Mouse (Mus musculus) cortical plate, adult 2 months (tissue): ENCODE results near the gene Dusp16.

Source experiments
- CTCF ChIP-seq: fragments of 200-500 bp; IDR thresholded peaks from 2 replicates; pipeline ENCODE4 v1.5.1; 2011; ENCODE audit warnings: mild to moderate bottlenecking, control low read depth, low read length; ENCODE audit not compliant: insufficient read depth; ENCODE audit errors: extremely low read depth
- POLR2A ChIP-seq: fragments of 200-500 bp; IDR thresholded peaks from 2 replicates; pipeline ENCODE4 v1.6.1; 2011; ENCODE audit warnings: mild to moderate bottlenecking, low read length, control low read depth; ENCODE audit not compliant: insufficient read depth; ENCODE audit errors: extremely low read depth

DNA sequence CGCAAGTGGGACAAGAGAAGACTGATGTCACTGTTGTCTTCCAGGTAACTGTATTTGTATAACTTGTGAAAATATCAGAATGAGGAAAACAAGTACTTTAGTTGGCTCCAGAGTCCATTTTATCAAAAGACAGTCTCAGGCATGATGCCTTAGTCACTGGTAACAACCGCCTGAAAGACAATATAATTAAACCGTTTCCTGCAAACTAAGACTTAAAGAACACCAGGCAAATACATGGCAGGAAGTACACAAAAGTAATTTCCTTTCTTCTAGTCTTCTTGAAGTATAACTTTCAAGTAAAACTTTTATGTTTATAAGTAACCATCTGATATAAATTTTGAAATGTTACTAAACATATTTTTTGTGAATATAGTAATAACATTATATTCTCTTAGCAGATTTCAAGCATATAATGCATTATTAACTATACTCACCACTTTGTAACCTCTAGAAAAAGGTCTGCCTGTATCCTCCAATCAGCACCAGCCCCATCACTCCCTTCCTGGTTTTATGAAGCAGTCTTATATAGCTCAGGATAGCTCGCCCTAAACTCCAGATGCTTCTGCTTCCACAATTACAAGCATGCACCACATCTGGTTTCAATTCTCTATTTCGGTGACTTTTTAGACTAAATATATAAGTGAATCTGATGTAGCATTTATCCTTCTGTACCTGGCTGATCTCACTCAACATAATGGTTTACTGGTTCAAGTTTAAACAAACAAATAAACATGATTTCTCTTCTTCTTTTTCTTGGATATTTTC lies 40.4 kb downstream of the Dusp16 start:
- TF ChIP-seq CTCF, result no peak
- TF ChIP-seq POLR2A, result no peak
